Mouse (Mus musculus): ENCODE measurements around the gene Upp2.
A peak's percentile ranks its signal among the peaks of the same experiment; 100 is the strongest.

Upp2 gene

DNA sequence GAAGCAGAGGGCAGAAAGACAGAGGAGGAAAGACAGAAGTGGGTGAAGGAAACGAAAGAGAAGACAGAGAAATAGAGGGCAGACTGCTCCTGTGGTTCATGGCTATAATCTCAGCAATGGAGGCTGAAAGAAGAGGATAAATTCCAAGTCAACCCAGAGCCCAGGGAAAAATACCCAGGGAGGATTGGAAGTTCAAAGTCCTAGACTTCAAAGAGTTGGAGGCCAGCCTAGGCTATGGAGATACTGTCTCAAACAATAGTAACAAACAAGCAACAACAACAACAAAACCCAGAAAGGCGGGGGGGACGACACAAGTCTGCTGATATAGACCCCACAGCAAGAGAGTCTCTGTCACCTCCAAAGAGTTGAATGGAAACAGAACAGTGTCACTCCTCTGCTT is 14.8 kb upstream of the Upp2 start:
- no peak for DNase-seq

DNA sequence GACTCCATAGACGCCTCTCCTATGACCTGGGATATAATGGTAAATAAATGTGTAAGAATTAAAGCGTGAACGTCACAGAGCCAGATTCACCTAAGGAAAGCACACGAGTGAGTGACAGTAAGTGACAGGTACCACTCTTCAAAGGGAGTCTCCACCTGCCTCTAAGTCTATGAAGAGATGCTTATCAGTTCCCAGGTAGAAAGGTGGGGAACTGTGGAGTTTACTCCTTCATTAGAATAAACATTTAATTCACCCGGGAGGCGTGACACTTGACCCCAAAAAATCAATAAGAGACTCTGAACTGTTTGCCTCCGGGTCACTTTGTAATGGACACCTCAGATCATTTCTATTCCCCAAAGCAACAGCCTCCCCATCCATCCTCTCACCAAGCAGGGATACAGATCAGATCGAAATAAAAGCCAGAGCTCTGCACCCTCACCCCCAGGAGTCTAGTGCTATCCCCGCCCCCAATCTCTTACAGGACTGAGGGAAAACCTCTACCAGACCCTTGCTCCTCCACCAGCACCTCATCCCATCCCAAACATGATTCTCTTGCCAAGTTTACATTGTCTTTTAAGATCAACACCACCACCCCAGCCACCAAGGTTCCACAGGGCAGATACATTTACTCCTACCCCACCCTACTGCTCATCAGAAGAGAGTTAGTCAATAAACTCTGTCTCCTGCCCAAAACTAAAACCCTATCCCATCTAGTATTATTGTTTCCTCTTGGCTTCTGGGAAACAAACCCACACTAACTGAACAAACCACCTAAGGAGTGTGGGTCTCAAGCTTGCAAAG is 9.9 kb upstream of the Upp2 start:
- no peak for DNase-seq

DNA sequence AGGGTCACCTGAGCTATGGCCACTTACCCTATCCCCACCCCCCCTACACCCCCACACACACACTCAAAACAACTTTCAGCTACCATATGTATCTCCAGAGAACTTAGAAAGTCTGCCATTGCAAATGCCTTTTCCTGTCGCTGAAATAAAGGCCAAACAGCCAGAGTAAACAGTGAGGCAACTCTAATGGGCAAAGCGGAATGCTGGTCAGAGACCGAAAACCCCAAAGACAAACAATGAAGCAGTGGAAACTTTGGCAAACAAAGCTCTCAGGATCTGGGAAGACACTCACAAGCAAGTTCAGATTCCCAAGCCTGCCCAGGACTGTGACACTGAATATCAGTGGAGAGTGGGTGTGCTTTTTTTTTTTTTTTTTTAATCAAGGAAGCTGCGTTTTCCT is 5.0 kb upstream of the Upp2 start:
- DNase-seq = no peak

DNA sequence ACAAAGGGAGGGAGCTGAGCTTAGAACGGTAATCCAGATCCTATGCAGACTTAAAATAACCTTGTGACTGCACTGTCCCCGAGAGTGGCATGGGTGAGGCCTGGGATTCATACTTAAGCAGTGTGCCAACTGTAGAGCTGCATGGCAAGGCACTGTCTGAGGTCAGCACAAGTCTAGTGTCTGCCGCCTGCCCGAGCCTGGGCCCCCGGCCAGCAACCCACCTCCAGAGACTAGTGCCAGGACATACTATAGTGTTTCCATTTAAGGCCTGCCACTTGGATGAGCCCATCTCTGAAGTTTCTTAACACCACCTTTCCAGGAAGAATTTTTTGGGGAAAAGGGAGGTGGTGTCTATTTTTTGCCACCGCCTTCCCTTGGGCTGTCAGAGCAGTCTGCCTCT is 1.8 kb upstream of the Upp2 start:
- DNase-seq = peak; percentile 78

DNA sequence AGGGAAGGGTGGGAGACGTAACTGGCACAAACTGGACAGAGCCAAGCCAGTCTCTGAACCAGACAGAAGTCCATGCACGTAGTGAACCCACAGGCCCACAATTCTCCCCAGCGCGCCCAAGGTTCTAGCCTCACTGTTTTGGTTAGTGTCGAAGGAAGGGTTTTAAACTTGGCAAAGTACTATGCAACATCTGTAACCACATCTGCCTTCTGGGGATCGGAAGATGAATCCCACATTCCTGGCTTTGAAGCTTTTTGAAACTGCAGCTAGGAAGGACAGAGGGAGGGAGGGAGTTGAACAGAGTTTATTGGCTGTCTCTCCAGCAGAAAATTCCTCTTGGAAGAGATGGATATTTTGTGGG is 1.1 kb upstream of the Upp2 start:
- DNase-seq = peak; percentile 17

DNA sequence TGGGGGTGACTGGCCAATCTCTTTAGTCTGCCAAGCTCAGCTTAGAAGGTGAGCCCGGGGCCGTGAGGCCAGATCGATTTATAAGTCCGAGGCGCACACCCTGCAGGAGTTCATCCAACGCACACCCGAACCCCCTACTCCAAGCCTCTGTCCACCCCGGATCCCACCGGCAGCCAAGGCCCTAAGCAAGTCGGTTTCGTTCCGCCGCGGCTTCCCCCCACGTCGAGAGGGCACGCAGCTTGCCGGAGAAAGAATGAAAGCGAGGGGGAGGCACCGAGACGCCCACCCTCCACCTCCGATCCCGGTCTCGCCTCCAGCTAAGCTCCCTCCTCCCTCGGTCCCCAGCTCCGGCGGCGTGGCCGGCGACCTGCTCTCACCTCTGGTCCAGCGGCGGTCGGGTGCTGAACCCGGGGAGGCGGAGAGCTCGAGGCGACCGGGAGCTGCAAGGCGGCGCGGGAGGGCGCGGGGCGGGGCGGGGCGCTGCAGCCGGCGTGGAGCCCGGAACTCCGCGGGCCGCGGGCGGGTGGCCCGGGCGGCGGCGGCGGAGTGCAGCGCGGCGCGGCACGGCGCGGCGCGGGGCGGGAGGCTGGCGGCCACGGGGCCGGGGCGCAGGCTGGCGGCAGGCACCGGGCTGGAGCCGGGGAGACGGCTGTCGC is 560 bp upstream of the Upp2 start:
- peak; percentile 53 for DNase-seq

DNA sequence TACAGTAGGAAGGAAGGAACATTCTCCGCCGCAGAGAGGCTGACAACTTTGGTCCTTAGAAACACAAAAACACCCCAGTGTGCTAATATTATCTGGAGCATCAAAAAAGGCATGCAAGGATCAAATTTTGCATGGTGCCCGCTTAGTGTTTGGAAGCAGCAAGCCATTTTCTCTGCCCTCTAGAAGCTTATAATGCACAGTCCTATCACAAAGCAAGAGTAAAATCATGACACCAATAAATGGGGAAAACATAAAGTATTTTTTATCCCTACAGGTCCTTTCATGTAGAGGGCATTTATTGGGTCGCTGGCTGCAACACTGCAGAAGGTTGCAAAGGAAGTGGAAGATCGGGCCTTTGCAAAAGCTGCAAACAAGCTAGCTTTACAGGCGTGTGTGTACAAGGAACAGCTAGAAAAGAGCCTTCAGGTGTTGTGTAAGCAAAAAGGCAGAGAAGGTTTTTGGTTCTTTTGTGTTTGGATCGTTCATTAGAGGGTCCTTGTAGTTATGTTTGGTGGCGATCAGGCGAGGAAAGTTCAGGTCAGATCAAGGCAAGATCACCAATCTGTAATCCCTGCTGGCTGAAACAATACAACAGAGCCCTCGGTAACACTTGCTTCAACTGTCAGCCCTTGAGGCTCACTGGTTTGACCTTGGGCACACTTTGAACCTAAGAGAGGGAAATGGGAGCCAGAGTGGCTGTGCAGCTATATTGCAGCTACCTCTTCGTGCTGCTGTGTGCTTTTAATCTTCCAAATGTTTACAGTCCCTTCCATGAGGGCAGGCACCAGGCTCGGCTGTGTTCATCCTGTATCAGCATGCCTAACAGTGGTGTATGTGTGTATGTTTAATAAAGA is 995 bp downstream of the Upp2 start:
- DNase-seq = no peak

DNA sequence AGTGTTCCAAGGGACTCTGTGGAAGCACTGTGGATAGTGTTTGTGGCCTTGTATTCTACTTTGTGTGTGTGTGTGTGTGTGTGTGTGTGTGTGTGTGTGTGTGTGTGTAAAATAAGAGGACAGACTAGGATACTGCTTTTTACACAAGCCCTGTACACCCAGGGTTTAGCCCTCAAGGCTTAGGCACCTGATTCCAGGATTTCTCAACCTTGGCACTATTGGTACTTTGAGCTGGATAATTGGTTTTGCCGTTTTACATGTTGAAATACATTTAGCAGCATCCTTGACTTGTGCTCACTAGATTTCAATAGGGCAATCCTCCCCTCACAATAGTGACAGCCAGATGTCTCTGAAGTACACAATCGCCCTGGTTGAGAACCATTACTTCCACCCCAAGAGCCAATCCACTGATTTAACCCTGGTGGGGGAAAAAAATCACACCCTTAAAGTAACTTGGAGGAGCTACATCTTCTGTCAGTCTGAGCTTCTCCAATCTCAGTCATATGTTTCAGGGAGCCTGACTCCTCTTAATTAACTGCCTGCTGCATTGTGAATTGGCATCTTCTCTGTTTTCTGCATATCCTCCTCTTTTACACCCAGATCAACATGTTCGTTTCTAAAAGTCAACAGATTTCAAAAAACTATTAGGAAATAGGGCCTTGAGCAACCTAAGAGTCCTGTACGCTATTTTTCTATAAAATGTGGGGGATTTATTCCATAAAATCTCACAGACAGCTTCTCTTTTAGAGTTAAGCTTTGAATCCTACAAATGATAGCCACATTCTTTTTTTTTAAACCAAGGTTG is 1.9 kb downstream of the Upp2 start:
- no peak for DNase-seq

DNA sequence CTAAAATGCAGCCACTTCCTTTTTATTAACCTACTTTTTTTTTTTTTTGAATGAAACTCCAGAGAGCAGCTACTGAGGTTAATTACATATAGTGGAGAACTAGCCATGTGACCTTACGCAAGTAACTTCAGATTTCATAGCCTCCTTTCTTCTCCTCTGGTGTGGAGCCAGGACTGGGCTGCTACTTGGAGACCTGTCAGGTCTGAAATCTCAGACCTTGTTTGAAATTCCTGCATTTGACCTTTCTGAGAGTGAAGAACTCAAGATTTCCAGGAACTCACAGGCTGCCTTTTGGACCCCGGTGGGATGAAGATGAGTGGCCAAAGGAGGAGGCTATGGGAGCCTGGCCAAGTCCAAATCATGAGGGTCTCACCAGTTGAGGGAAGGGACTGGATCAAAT is 7.1 kb downstream of the Upp2 start:
- DNase-seq = no peak

DNA sequence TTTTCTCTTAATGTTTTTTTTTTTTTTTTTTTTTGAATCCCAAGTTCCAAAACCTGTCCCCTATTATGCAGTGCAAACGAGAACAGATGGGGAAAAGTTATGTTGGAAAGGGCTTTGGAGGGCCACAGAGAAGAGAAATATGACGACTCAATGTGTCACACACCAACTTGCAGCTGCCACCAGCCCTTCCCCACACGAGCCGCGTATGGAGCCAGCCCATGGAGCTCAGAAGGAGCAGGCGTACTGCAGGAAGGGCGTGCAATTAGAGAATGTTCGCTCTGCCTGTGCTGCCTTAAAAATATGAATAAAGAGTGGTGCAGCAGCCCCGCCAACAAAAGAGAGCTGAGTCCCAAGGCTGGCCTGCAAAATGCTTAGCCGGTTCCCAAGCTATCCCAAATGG is 19.2 kb downstream of the Upp2 start:
- peak; percentile 84 for DNase-seq

DNA sequence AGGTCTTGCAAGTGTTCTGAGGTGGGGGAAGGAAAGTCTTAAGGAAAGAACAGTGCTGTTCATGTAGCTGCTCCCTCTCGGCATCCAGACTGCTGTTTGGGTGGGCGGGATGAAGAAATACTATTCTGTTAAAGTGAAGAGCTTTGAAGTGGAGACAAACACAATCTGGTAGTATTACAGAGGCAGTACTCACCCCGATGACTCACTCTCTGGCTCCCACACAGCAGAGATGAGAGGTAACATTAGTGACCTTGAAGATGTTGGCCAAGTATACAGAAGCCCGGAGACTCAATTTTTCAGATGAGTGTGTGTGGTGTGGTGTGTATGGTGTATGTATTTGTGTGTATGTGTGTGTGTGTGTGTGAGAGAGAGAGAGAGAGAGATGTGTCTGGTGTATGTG is 22.5 kb downstream of the Upp2 start:
- DNase-seq = peak; percentile 76

DNA sequence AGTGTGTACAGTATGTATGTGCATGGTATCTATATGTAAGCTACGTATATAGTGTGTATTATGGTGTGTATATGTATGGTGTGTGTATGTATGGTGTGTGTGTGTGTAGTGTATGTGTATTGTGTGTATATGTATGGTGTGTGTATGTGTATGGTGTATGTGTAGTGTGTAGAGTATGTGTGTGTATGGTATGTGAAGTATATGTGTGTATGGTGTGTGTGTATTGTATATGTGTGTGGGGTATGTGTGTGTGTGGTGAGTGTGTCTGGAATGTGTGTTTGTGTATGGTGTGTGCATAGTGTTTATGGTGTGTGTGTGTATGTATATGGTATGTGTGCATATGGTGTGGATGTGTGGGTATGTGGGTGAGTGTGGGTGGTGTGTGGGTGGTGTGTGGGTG is 23.0 kb downstream of the Upp2 start:
- no peak for DNase-seq

DNA sequence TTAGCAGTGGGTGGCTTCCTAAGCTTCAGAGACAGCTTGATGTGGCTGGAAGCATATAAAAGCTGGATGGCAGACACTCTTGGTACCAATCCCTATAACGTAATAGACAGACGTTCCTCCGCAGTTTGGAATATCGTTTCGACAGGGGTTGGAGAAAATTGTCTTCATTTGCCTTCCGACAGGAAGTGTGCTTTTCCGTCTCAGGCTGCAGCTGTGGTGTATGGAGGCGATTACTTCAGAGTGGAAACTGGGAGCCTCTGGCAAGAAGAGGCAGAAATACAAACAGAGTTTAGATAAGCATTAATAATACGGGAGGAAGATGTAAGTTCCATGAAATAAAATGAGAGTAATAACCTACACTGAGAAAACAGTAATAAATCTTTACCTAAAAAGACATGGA is 28.3 kb downstream of the Upp2 start:
- DNase-seq = no peak

DNA sequence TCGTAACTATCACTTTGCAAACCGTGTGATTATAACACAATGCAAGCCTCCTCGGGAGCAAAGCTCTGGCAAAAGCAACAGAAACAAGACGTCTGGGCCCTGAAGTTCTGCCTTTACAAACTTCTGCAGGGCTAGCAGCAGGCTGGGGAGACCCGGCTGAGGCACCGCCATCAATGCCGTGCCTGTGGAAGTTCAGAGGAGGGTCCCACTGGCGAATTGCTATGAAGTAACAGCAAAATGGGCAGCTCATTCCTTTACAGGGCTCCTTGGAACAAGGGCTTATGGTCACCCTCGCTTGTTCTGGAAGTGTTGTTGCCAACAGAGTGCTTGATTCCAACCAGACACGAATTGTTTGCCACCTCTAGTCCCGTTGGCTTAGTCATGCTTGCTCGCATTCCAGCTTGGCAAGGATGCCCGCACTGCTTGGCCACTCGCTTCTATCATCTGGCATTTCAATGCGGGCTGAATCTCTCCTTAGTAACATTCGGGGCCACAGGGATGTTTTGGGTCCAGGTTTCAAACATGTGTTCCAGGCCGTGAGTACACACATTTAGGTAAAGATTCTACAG is 29.8 kb downstream of the Upp2 start:
- peak; percentile 59 for DNase-seq

DNA sequence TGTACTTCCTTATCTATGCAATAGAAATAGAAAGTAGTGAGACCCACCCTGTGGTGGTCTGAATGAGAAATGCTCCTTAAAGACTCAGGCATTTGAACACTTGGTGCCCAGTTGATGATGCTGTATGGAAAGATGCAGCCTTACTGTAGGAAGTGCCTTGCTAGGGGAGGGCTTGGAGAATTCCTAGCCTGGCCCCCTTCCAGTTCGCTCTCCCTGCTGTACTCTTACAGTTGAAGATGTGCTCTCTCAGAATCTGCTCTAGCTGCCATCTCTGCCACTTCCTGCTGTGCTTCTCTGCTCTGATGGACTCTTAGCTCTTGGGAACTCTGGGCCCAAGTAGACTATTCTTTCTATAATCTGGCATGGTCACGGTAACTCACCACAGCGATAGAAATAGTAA is 30.5 kb downstream of the Upp2 start:
- DNase-seq = no peak

DNA sequence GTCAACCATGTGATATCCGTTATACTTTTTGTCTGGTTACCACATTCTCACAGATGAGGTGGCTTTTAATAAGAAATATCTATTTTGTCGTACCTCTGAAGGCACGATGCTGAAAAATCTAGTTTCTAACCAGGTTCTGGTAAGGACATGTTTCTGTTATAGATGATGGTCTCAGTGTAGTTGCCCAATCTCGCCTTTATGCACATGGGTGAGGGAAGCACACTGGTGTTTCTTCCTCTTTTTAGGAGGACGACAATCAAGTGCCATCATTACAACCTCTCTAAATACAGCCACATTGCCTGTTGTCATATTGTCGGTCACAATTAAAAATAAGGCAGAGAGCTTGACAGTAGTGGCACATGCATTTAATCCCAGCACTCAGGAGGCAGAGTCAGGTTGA is 32.5 kb downstream of the Upp2 start:
- DNase-seq = no peak

DNA sequence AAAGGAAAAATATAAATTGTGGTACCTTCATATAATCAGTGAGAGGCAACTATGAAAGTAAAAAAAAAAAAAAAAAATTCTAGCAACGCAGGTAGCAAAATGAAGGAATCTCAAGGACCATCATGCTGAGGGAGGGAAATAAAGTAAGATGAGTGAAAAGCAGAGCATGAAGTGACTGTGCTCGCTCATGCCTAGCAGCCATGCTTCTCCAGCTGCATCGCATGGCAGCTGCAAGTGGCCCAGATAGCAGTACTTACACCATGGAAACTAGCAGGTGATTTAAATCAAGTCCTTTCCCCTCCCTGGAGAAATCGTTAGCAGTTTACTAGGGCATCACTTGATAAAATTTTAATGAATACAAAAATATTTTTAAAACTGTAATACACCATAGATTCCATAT is 34.3 kb downstream of the Upp2 start:
- no peak for DNase-seq

DNA sequence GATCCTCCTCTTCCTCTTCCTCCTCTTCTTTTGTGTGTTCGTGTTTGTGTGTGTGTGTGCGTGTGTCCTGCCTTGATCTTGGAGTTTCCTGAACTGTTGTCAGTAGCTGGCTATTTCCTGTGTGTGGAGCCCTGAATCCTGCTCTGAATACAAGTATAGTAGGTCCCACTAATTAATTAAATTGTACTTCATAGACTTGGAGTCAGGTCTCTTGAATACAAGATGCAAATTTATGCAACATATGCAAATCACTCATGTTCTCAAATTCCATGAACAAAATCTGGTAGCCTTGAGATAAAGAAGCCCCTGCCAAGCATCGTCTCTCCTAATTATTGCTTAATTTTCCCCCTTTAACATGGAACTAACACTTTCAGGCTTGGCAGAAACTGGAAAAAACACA is 36.3 kb downstream of the Upp2 start:
- DNase-seq = no peak

DNA sequence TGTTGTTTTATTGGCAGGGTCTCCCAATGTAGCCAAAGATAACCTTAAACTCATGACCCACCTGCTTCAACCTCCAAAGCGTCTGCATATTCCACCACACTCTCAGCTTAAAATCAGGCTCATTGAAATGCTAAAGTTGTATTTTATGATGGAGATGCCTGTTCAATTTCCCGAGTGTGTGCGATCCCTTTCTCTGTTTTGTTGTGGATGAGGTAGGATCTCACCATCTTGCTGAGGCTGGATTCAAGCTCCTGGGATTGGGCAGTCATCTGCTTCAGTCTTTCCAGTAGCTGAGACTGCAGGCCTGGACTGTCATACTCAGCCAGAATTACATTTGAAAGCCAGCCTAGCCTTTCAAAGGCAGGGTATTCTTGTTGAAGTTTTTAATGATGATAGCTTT is 37.7 kb downstream of the Upp2 start:
- no peak for DNase-seq

DNA sequence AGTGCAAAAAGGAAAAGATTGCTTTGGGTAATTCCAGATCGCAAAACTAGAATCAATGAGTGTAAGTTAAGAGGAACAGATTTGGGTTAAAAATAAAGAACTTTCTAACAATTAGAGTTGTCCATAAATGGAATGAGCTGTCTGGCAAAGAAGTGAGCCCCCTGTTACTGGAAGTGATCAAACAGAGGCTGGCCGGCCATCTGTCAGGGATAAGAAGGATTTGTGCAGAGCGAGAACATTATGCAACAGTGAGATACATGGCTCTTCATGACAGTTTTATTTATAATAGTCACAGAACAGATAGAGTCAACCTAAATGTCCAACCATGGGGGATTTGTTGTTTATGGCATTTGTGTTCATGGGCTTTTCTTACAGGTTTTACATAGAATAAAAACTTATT is 46.6 kb downstream of the Upp2 start:
- peak; percentile 19 for DNase-seq

DNA sequence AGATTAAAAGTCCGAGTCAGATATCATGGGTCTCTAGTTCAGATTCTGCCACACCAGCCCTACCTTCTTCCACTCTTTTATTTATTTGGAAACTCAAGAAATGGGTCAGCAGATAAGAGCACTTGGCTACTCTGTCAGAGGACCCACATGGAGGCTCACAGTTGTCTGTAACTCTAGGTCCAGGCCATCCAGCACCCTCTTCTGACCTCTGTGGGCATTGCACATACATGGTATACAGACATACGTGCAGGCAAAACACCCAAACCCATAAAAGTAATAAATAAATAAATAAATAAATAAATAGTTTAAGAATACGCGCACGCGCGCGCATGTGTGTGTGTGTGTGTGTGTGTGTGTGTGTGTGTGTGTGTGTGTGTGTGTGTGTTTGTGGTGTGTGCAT is 47.8 kb downstream of the Upp2 start:
- DNase-seq = no peak

DNA sequence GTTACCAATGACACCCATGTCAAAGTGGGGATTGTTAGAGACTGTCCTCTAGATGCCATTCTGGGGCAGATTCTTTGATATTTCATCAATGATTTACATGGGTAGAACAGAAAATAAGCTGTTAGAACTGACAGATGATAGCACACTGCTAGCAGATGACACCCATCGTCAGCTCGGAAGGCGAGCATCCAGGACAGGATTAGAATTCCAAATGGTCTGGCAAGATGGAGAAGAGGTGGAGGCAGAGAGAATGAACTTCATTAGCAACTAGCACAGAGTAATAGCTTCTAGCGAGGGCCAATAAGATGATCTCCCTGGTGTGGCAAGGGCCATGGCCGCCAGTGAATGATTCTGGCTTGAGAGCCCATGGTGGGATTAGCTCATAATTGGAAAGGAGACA is 48.7 kb downstream of the Upp2 start:
- DNase-seq = no peak

DNA sequence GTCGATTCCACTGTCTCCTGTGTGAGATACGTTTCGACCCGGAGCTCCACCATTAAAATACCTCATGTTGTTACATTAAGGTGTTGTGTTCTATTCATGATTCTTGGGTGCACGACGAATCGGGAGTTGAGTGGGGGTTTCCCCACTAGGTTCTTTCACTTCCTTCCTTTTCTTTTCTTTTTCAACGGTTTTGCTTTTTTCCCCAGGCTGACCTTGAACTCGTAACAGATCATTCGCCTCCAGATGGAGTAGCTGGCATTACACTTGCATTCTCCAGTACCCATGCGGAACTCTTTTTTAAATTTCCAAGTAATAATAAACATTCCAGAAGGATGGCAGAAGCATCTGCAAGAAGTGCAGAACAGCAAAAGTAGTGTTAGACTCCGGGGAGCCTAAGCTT is 58.1 kb downstream of the Upp2 start:
- DNase-seq = no peak

Data from right cerebral cortex, adult 18-20 months (tissue).